Mouse (Mus musculus) neural tube, embryonic 11.5 days (tissue): ENCODE measurements around the gene Myl7. TPM values are rescaled to one million over a fixed set of nuclear protein-coding genes. Genes with fewer than 3 reads are reported as not detected.

Experiments
- ATAC-seq: fragments of 200-750 bp; cut with Nextera tagmentation; 2 replicates; pipeline ENCODE4 v1.8.0; 2017; ENCODE audit warnings: moderate number of reproducible peaks, mild to moderate bottlenecking, moderate TSS enrichment, moderate library complexity; ENCODE audit not compliant: insufficient read depth, low FRiP score, low TSS enrichment
- DNase-seq: peaks from one replicate; pipeline ENCODE4 v3.0.0-alpha.2; 2015; ENCODE audit warnings: low spot score
- H3K27ac ChIP-seq: fragments of 300-500 bp; sonication (generic); 2 replicates; pipeline ENCODE4 v1.5.1; 2014; ENCODE audit warnings: low read depth, mild to moderate bottlenecking, low read length
- H3K27me3 ChIP-seq: fragments of 300-500 bp; sonication (generic); 2 replicates; pipeline ENCODE4 v1.6.1; 2014; ENCODE audit warnings: mild to moderate bottlenecking, low read length, mixed read lengths; ENCODE audit not compliant: control insufficient read depth, insufficient read depth
- H3K36me3 ChIP-seq: fragments of 300-500 bp; sonication (generic); 2 replicates; pipeline ENCODE4 v1.6.1; 2014; ENCODE audit warnings: mild to moderate bottlenecking, low read length, moderate library complexity, mixed read lengths; ENCODE audit not compliant: control insufficient read depth, insufficient read depth
- H3K4me1 ChIP-seq: fragments of 300-500 bp; sonication (generic); 2 replicates; pipeline ENCODE4 v1.6.1; 2014; ENCODE audit warnings: low read length, mixed read lengths; ENCODE audit not compliant: control insufficient read depth, insufficient read depth
- H3K4me2 ChIP-seq: fragments of 300-500 bp; sonication (generic); 2 replicates; pipeline ENCODE4 v1.6.1; 2014; ENCODE audit warnings: low read depth, mild to moderate bottlenecking, moderate library complexity
- H3K4me3 ChIP-seq: fragments of 300-500 bp; sonication (generic); 2 replicates; pipeline ENCODE4 v1.5.1; 2014; ENCODE audit warnings: low read depth, low read length
- H3K9ac ChIP-seq: fragments of 300-500 bp; sonication (generic); 2 replicates; pipeline ENCODE4 v1.6.1; 2014; ENCODE audit warnings: mild to moderate bottlenecking, low read length
- H3K9me3 ChIP-seq: fragments of 300-500 bp; sonication (generic); 2 replicates; pipeline ENCODE4 v1.6.1; 2016; ENCODE audit warnings: low read length; ENCODE audit not compliant: control insufficient read depth
- WGBS: fragments of 180-500 bp; shearing (Covaris S2); extraction: QIAGEN DNeasy Blood & Tissue Kit; methylation state at CpG from one replicate; pipeline ENCODE4 v1.1.7; 2014; 5-methylcytosine and 5-hydroxymethylcytosine counted together
- polyA plus RNA-seq: library from polyadenylated mRNA; unstranded; fragments of >200 nt; fragmentation: Nextera tagmentation; extraction: Ambion mirVana; gene quantifications from 2 replicates; pipeline ENCODE4 v1.2.1, GENCODE M21; 2014

Gene Myl7
- polyA plus RNA-seq, 1 experiment from 2014 or later = 16.9 TPM

- Histone ChIP-seq H3K9me3 (no peaks in the 10 kb centered on the region), H3K27ac (no peak overlapping the region), H3K36me3 (no peaks in the 10 kb centered on the region), H3K9ac (no peak overlapping the region), H3K27me3 (peaks cover 2% of the 10 kb centered on the region), H3K4me3 (no peak overlapping the region), H3K4me1 (no peaks in the 10 kb centered on the region), H3K4me2 (no peak overlapping the region)
- ATAC-seq (no peak), DNase-seq (no peak)
- WGBS = 45% methylated on average over 7 of the region's 7 CpGs
These were observed 42.7 kb downstream of the Myl7 start for GRCm38 (mm10) chr11:5855902-5856301.

GRCm38 (mm10) chr11:5855481-5855880 is 43.1 kb downstream of the Myl7 start:
- Histone ChIP-seq H3K27ac (no peak overlapping the region), H3K36me3 (no peaks in the 10 kb centered on the region), H3K27me3 (no peaks in the 10 kb centered on the region), H3K9ac (no peak overlapping the region), H3K4me1 (no peaks in the 10 kb centered on the region), H3K4me2 (no peak overlapping the region), H3K9me3 (no peaks in the 10 kb centered on the region), H3K4me3 (no peak overlapping the region)
- ATAC-seq (no peak), DNase-seq (no peak)

GRCm38 (mm10) chr11:5852314-5852713 is 46.3 kb downstream of the Myl7 start:
- Histone ChIP-seq H3K9ac (no peak overlapping the region), H3K4me3 (no peak overlapping the region), H3K9me3 (no peaks in the 10 kb centered on the region), H3K36me3 (no peaks in the 10 kb centered on the region), H3K4me2 (no peak overlapping the region), H3K27me3 (no peaks in the 10 kb centered on the region), H3K4me1 (no peaks in the 10 kb centered on the region), H3K27ac (no peak overlapping the region)
- whole genome bisulfite sequencing = 37% methylated on average over 1 of the region's 1 CpGs
- no peak for ATAC-seq
- DNase-seq = no peak

GRCm38 (mm10) chr11:5851021-5851736 is 47.4 kb downstream of the Myl7 start:
- ATAC-seq = no peak
- Histone ChIP-seq H3K27me3 (no peaks in the 10 kb centered on the region), H3K9ac (no peak overlapping the region), H3K4me1 (no peaks in the 10 kb centered on the region), H3K4me2 (no peak overlapping the region), H3K36me3 (no peaks in the 10 kb centered on the region), H3K27ac (no peak overlapping the region), H3K4me3 (no peak overlapping the region), H3K9me3 (no peaks in the 10 kb centered on the region)
- WGBS = 65% methylated on average over 4 of the region's 4 CpGs
- no peak for DNase-seq

- Histone ChIP-seq H3K9ac (no peak overlapping the region), H3K9me3 (no peaks in the 10 kb centered on the region), H3K4me2 (no peak overlapping the region), H3K4me3 (no peak overlapping the region), H3K27me3 (no peaks in the 10 kb centered on the region), H3K4me1 (no peaks in the 10 kb centered on the region), H3K36me3 (no peaks in the 10 kb centered on the region), H3K27ac (no peak overlapping the region)
- no peak for ATAC-seq
- WGBS = 58% methylated on average over 5 of the region's 5 CpGs
- DNase-seq = no peak
These were observed 48.1 kb downstream of the Myl7 start for GRCm38 (mm10) chr11:5850452-5850851.

GRCm38 (mm10) chr11:5849316-5849715 is 49.3 kb downstream of the Myl7 start:
- ATAC-seq = no peak
- no peak overlapping the region for H3K27ac ChIP-seq
- no peak overlapping the region for H3K9ac ChIP-seq
- H3K4me2 ChIP-seq = no peak overlapping the region
- no peaks in the 10 kb centered on the region for H3K4me1 ChIP-seq
- H3K4me3 ChIP-seq = no peak overlapping the region
- H3K27me3 ChIP-seq = no peaks in the 10 kb centered on the region
- H3K36me3 ChIP-seq = no peaks in the 10 kb centered on the region
- WGBS = 69% methylated on average over 2 of the region's 2 CpGs
- no peaks in the 10 kb centered on the region for H3K9me3 ChIP-seq
- no peak for DNase-seq

DNA sequence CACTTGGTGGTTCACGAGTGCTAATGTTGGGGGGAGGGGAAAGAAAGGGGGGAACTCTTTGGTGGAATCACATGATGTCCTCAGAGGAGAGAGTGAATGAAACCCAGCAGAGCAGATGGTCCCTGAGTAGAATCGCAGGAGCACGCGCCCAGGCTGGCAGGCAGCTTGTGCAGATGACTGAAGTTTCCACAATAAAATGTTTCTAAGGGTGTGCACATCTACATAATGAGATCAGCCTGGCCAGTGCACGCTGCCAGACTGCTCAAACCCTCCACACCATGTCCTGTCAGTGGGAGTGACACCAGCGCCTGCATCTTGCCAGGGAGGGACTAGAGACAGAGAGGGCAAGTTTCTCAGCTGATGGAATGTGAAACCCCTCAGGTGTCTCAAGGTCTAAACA is 49.8 kb downstream of the Myl7 start:
- Histone ChIP-seq H3K9me3 (no peaks in the 10 kb centered on the region), H3K36me3 (no peaks in the 10 kb centered on the region), H3K27ac (no peak overlapping the region), H3K4me3 (no peak overlapping the region), H3K9ac (no peak overlapping the region), H3K4me2 (no peak overlapping the region), H3K4me1 (no peaks in the 10 kb centered on the region), H3K27me3 (no peaks in the 10 kb centered on the region)
- WGBS = 68% methylated on average over 6 of the region's 6 CpGs
- ATAC-seq (no peak), DNase-seq (no peak)

GRCm38 (mm10) chr11:5846639-5847345 is 51.8 kb downstream of the Myl7 start:
- WGBS = 80% methylated on average over 7 of the region's 7 CpGs
- ATAC-seq (no peak), DNase-seq (no peak)
- Histone ChIP-seq H3K36me3 (no peaks in the 10 kb centered on the region), H3K4me1 (no peaks in the 10 kb centered on the region), H3K4me2 (no peak overlapping the region), H3K9ac (no peak overlapping the region), H3K27me3 (no peaks in the 10 kb centered on the region), H3K4me3 (no peak overlapping the region), H3K27ac (no peak overlapping the region), H3K9me3 (no peaks in the 10 kb centered on the region)
